25 mouse cellular contexts compared by ENCODE assay signal in genomic region chr15:41190792-41191191, GRCm38 (mm10).
A peak's percentile ranks its signal among the peaks of the same experiment; 100 is the strongest.
DNase-seq lines count a peak whose midpoint lies in the region; ATAC-seq and TF ChIP-seq lines count a peak whose summit lies in the region.
"Had no signal": no experiment of that assay in that cellular context is flagged by ENCODE, and none has a peak within 500 bp of the region (broad histone marks: within the 10 kb centered on the region; RNA-seq: fewer than 3 reads in every experiment).

No protein-coding gene starts in this region.

- no peak overlapping the region for H3K4me3 ChIP-seq in stomach, postnatal 0 days (ENCODE audit: low read depth, low read length)
- no peak overlapping the region for H3K4me3 ChIP-seq in heart, embryonic 12.5 days
- H3K4me3 ChIP-seq: embryonic facial prominence, embryonic 13.5 days; embryonic facial prominence, embryonic 15.5 days; erythroblast, embryonic 14.5 days; forebrain, embryonic 10.5 days; forebrain, embryonic 12.5 days had no signal

- H3K36me3 ChIP-seq in stomach, postnatal 0 days (ENCODE audit: control insufficient read depth, insufficient read depth, low read length), result no peaks in the 10 kb centered on the region
- H3K36me3 ChIP-seq in heart, embryonic 12.5 days, result no peaks in the 10 kb centered on the region
- H3K36me3 ChIP-seq: embryonic facial prominence, embryonic 13.5 days; embryonic facial prominence, embryonic 15.5 days; forebrain, embryonic 10.5 days; forebrain, embryonic 12.5 days; G1E had no signal

- H3K4me1 ChIP-seq in stomach, postnatal 0 days (replicated peaks; ENCODE audit: control insufficient read depth, insufficient read depth), result no peaks in the 10 kb centered on the region
- H3K4me1 ChIP-seq in heart, embryonic 12.5 days (replicated peaks), result no peaks in the 10 kb centered on the region
- H3K4me1 ChIP-seq: embryonic facial prominence, embryonic 13.5 days; embryonic facial prominence, embryonic 15.5 days; forebrain, embryonic 10.5 days; forebrain, embryonic 12.5 days had no signal

- H3K27me3 ChIP-seq in stomach, postnatal 0 days (ENCODE audit: control insufficient read depth, insufficient read depth, low read length), result no peaks in the 10 kb centered on the region
- no peaks in the 10 kb centered on the region for H3K27me3 ChIP-seq in heart, embryonic 12.5 days (replicated peaks)
- H3K27me3 ChIP-seq: embryonic facial prominence, embryonic 13.5 days; embryonic facial prominence, embryonic 15.5 days; forebrain, embryonic 12.5 days; Patski had no signal

- no peaks in the 10 kb centered on the region for H3K9me3 ChIP-seq in stomach, postnatal 0 days (ENCODE audit: control insufficient read depth, low read length)
- H3K9me3 ChIP-seq in heart, embryonic 12.5 days (replicated peaks), result no peaks in the 10 kb centered on the region
- H3K9me3 ChIP-seq: embryonic facial prominence, embryonic 13.5 days; embryonic facial prominence, embryonic 15.5 days; forebrain, embryonic 10.5 days; forebrain, embryonic 12.5 days; G1E had no signal

- 80% methylated on average over 5 of the region's 5 CpGs for WGBS in stomach, postnatal 0 days
- whole genome bisulfite sequencing in heart, embryonic 12.5 days, result 72% methylated on average over 5 of the region's 5 CpGs

- ATAC-seq in stomach, postnatal 0 days (ENCODE audit: low FRiP score, low TSS enrichment), result no peak
- no peak for ATAC-seq in heart, embryonic 12.5 days (ENCODE audit: insufficient number of reproducible peaks, low FRiP score)
- ATAC-seq: forebrain, embryonic 14.5 days; forebrain, embryonic 16.5 days; Patski had no signal

- no peak overlapping the region for H3K9ac ChIP-seq in stomach, postnatal 0 days (ENCODE audit: low read length)
- no peak overlapping the region for H3K9ac ChIP-seq in heart, embryonic 12.5 days
- H3K9ac ChIP-seq: embryonic facial prominence, embryonic 13.5 days; embryonic facial prominence, embryonic 15.5 days; forebrain, embryonic 12.5 days had no signal

- TF ChIP-seq EP300 in stomach, postnatal 0 days (optimal IDR thresholded peaks at IDR 0.05), result no peak

- DNase-seq in ES-CJ7 (ENCODE audit: low read depth, low spot score), result peak; percentile 89
- DNase-seq in R1 (ENCODE audit: low read depth, low spot score), result peak; percentile 89
- peak; percentile 79 for DNase-seq in ZHBTc4 (ENCODE audit: low read depth, low spot score)
- DNase-seq in stomach, postnatal 0 days (ENCODE audit: low spot score), result no peak
- no peak for DNase-seq in frontal cortex, postnatal 10 days (ENCODE audit: low spot score in 2 of 2)
- DNase-seq: adrenal gland, adult 2 months; adrenal gland, postnatal 10 days; adrenal gland, postnatal 25 days; cerebellum, adult 11 months; cerebellum, adult 18-20 months; cerebellum, adult 8-10 months; cerebellum, adult 9-11 months; cerebellum, postnatal 14 days; cerebellum, postnatal 36 days; embryo, embryonic 11 days had no signal

- TF ChIP-seq CTCF in stomach, postnatal 0 days (IDR thresholded peaks at IDR 0.05; ENCODE audit: low read depth), result no peak

- no peak overlapping the region for H3K27ac ChIP-seq in stomach, postnatal 0 days (replicated peaks)
- no peak overlapping the region for H3K27ac ChIP-seq in heart, embryonic 12.5 days (ENCODE audit: poor library complexity, severe bottlenecking)
- H3K27ac ChIP-seq: embryonic facial prominence, embryonic 13.5 days; embryonic facial prominence, embryonic 15.5 days; forebrain, embryonic 10.5 days; forebrain, embryonic 12.5 days had no signal

- no peak overlapping the region for H3K4me2 ChIP-seq in stomach, postnatal 0 days (replicated peaks; ENCODE audit: low read depth)
- no peak overlapping the region for H3K4me2 ChIP-seq in heart, embryonic 12.5 days
- H3K4me2 ChIP-seq: embryonic facial prominence, embryonic 13.5 days; embryonic facial prominence, embryonic 15.5 days; forebrain, embryonic 12.5 days had no signal

Comparison
In these comparisons a context has a peak if more than half of its experiments do, and no peak if none do; other contexts are left out.
1. DNase-seq: peak in ES-CJ7 (single experiment), R1 (single experiment) and ZHBTc4 (single experiment); none in stomach, postnatal 0 days (single experiment) and frontal cortex, postnatal 10 days (0 of 2).